Mouse (Mus musculus): ENCODE results near the gene Ifngr2. TPM values are rescaled to one million over a fixed set of nuclear protein-coding genes. Genes with fewer than 3 reads are reported as not detected.

Gene Ifngr2
- polyA plus RNA-seq, 1 experiment from 2014 or later, result 127 TPM

DNA sequence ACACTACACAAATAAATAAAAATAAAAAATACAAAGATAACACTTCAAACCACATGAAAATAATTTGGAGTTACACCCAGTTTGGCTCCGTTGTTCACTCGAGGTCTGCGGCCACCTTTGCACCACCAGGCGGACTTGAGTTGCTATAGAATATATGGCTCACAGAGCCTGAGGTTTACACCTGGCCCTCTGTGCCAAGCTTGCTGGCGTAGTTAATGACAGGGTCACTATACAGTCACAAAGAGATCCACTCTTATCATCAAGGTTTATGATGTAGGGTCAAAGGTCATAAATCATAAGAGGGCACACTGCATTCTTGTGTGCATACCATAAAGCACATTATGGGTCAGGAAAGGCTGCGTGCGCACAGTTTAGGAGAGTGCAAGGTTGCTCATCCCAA, 19.1 kb downstream of the Ifngr2 start:
- H3K4me2 ChIP-seq (ENCODE audit: low read length), result no peak overlapping the region
- H3K36me3 ChIP-seq (ENCODE audit: control insufficient read depth, insufficient read depth, low read length), result peaks cover 5% of the 10 kb centered on the region; the same call in 1 of the 2 replicates
- H3K9me3 ChIP-seq (ENCODE audit: control insufficient read depth, low read length), result no peaks in the 10 kb centered on the region
- ATAC-seq, result no peak
- 91% methylated on average over 7 of the region's 7 CpGs for WGBS
- no peak overlapping the region for H3K27ac ChIP-seq (ENCODE audit: low read depth, low read length)
- no peak overlapping the region for H3K9ac ChIP-seq (ENCODE audit: low read depth, low read length)
- no peaks in the 10 kb centered on the region for H3K4me1 ChIP-seq (ENCODE audit: control insufficient read depth, insufficient read depth, low read depth, low read length)
- H3K4me3 ChIP-seq (ENCODE audit: low read length), result no peak overlapping the region
- no peaks in the 10 kb centered on the region for H3K27me3 ChIP-seq (replicated peaks; ENCODE audit: control insufficient read depth, insufficient read depth, low read length)

DNA sequence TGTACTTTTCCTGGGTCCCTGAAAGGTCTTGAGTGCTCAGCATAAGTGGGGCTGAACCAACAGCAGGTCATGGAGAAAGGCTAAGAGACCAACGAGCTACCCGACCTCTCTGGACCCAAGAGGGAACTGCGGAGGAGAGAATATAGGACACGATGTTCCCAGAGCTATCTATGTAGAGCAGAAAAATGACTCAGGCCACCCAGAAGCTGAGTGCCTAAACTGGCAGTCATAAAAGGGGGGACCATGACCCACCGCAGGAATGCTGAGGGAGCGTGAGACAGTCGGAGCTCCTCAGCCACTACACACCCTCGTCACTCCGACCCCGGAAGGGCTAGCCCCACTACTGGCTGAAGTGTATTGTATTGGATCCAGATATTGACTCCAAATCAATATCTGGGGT, 22.1 kb downstream of the Ifngr2 start:
- peaks cover 3% of the 10 kb centered on the region; the same call in 1 of the 2 replicates for H3K36me3 ChIP-seq (ENCODE audit: control insufficient read depth, insufficient read depth, low read length)
- WGBS, result 88% methylated on average over 10 of the region's 10 CpGs
- H3K4me3 ChIP-seq (ENCODE audit: low read length), result no peak overlapping the region
- no peak overlapping the region for H3K9ac ChIP-seq (ENCODE audit: low read depth, low read length)
- no peaks in the 10 kb centered on the region for H3K27me3 ChIP-seq (replicated peaks; ENCODE audit: control insufficient read depth, insufficient read depth, low read length)
- no peak for ATAC-seq
- H3K4me2 ChIP-seq (ENCODE audit: low read length), result no peak overlapping the region
- H3K4me1 ChIP-seq (ENCODE audit: control insufficient read depth, insufficient read depth, low read depth, low read length), result no peaks in the 10 kb centered on the region
- no peak overlapping the region for H3K27ac ChIP-seq (ENCODE audit: low read depth, low read length)
- no peaks in the 10 kb centered on the region for H3K9me3 ChIP-seq (ENCODE audit: control insufficient read depth, low read length)

DNA sequence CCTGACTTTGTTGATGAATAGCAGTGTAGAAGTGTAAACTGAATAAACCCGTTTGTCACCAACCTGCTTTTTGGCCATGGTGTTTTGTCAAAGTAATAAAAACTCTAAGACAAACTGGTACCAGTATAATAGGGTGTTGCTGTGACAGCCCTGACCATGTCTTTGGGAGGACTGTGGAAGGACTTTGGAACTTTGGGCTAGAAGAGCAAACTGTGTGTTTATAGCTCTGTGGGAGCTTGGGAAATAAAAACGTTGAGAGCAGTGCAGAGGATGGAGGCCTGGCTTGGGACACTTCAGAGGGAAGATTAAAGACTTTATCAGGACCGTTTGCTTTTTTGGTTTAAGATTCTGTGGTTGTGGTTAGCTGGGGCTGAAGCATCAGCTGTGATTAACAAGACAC, 24.2 kb downstream of the Ifngr2 start:
- no peaks in the 10 kb centered on the region for H3K27me3 ChIP-seq (replicated peaks; ENCODE audit: control insufficient read depth, insufficient read depth, low read length)
- no peak overlapping the region for H3K4me2 ChIP-seq (ENCODE audit: low read length)
- H3K27ac ChIP-seq (ENCODE audit: low read depth, low read length), result no peak overlapping the region
- H3K36me3 ChIP-seq (ENCODE audit: control insufficient read depth, insufficient read depth, low read length), result no peaks in the 10 kb centered on the region
- no peaks in the 10 kb centered on the region for H3K4me1 ChIP-seq (ENCODE audit: control insufficient read depth, insufficient read depth, low read depth, low read length)
- H3K4me3 ChIP-seq (ENCODE audit: low read length), result no peak overlapping the region
- H3K9ac ChIP-seq (ENCODE audit: low read depth, low read length), result no peak overlapping the region
- 81% methylated on average over 3 of the region's 3 CpGs for WGBS
- no peaks in the 10 kb centered on the region for H3K9me3 ChIP-seq (ENCODE audit: control insufficient read depth, low read length)
- ATAC-seq, result no peak

DNA sequence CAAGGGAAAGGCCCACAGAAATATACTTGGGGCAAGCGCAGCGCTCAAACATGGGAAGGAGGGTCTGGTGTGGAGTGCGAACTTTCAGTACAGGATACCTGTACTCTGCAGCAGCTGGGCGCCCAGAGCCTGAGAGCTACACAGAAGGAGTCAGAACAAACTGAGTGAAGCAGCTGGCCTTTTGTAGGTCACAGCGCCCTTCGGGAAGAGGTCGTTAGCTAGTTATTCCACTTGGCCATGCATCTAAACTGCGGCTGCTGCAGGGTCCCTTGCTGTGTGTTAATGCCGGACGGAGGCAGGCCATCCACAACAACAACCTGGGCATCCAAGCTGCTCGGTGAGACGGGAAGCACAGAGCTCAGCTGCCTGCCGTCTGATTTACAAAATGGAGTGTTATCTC, 28.3 kb downstream of the Ifngr2 start:
- no peak overlapping the region for H3K9ac ChIP-seq (ENCODE audit: low read depth, low read length)
- 71% methylated on average over 13 of the region's 13 CpGs for WGBS
- no peaks in the 10 kb centered on the region for H3K4me1 ChIP-seq (ENCODE audit: control insufficient read depth, insufficient read depth, low read depth, low read length)
- no peaks in the 10 kb centered on the region for H3K9me3 ChIP-seq (ENCODE audit: control insufficient read depth, low read length)
- H3K36me3 ChIP-seq (ENCODE audit: control insufficient read depth, insufficient read depth, low read length), result peaks cover 7% of the 10 kb centered on the region
- no peak overlapping the region for H3K4me3 ChIP-seq (ENCODE audit: low read length)
- no peak overlapping the region for H3K27ac ChIP-seq (ENCODE audit: low read depth, low read length)
- no peak overlapping the region for H3K4me2 ChIP-seq (ENCODE audit: low read length)
- H3K27me3 ChIP-seq (replicated peaks; ENCODE audit: control insufficient read depth, insufficient read depth, low read length), result no peaks in the 10 kb centered on the region
- ATAC-seq, result no peak

DNA sequence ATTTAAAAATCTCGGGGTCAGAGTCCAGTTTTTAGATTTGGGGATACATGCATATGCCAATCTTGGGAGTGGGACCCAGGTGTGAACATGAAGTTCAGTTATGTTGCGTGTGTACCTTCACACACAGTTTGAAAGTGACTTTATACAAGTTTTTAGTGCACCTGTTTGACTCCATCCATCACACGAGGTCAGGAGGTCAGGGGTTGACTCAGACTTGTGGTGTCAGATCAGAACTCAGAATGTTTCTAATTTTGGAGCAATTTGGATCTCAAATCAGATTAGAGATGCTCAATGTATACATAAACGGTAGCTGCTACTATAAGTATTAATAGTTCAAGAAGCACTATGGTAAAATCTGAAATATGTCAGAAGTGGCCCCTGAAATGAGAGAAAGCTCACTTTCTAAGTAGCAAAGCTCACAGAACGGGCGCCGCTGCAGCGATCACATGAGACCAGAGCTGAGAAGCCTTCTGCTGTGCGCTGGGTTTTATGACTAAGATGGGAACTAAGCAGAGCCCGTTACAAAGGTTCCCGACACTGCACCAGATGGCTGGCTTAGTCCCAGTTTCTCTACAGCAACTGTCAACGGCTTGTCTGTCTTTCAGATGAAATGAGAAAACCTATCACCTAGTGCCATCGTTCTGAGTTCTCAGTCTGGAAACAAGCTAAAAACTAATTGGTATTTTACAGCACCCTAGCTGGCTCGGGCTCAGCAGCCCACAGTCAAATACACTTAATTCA, 32.3 kb downstream of the Ifngr2 start:
- Histone ChIP-seq H3K27me3 (replicated peaks; ENCODE audit: control insufficient read depth, insufficient read depth, low read length) (no peaks in the 10 kb centered on the region), H3K9me3 (ENCODE audit: control insufficient read depth, low read length) (no peaks in the 10 kb centered on the region), H3K9ac (ENCODE audit: low read depth, low read length) (no peak overlapping the region), H3K36me3 (ENCODE audit: control insufficient read depth, insufficient read depth, low read length) (peaks cover 12% of the 10 kb centered on the region), H3K4me3 (ENCODE audit: low read length) (no peak overlapping the region), H3K4me1 (ENCODE audit: control insufficient read depth, insufficient read depth, low read depth, low read length) (no peaks in the 10 kb centered on the region), H3K27ac (ENCODE audit: low read depth, low read length) (no peak overlapping the region), H3K4me2 (ENCODE audit: low read length) (no peak overlapping the region)
- no peak for ATAC-seq
- 79% methylated on average over 14 of the region's 14 CpGs for WGBS

DNA sequence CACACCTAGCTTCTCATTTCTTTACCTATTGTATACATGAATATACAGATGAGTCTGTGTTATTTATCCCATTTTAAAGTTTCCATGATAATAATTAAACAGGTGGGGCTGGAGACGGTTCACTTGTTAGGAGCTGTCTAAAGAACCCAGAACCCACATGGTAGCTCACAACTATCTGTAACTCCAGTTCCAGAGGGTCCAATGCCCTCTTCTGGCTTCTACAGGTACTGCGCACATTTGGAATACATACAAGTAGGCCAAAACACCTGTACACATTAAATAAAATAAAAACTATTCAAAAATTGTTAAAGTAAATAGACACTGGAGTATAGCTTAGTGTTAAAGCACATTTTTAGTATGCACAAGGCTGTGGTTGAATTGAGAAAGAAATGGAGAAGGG, 35.4 kb downstream of the Ifngr2 start:
- Histone ChIP-seq H3K9me3 (ENCODE audit: control insufficient read depth, low read length) (no peaks in the 10 kb centered on the region), H3K36me3 (ENCODE audit: control insufficient read depth, insufficient read depth, low read length) (peaks cover 11% of the 10 kb centered on the region), H3K4me2 (ENCODE audit: low read length) (no peak overlapping the region), H3K9ac (ENCODE audit: low read depth, low read length) (no peak overlapping the region), H3K4me3 (ENCODE audit: low read length) (no peak overlapping the region), H3K27ac (ENCODE audit: low read depth, low read length) (no peak overlapping the region), H3K4me1 (ENCODE audit: control insufficient read depth, insufficient read depth, low read depth, low read length) (no peaks in the 10 kb centered on the region), H3K27me3 (replicated peaks; ENCODE audit: control insufficient read depth, insufficient read depth, low read length) (no peaks in the 10 kb centered on the region)
- ATAC-seq, result no peak
- WGBS, result 66% methylated on average over 2 of the region's 2 CpGs

DNA sequence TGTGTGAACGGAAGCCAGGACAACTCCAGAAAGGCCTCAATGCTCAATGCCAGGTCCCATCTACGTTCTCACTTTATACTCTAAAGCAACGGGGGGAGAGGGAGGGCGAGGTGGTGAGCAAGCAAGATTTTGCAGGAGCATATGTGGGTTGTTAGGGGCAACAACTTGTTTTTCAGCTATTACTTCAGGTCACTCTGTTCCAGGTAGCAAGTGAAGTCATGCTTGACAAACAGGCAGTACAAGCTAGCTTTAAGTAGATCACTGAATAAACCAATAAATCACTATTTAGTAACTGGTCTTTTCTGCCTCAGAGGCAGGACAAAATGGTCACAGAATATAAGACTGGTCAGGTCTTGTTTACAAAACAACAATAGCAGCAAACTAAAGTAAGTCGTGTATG, 38.7 kb downstream of the Ifngr2 start:
- no peaks in the 10 kb centered on the region for H3K9me3 ChIP-seq (ENCODE audit: control insufficient read depth, low read length)
- no peak overlapping the region for H3K9ac ChIP-seq (ENCODE audit: low read depth, low read length)
- no peak for ATAC-seq
- H3K4me2 ChIP-seq (ENCODE audit: low read length), result no peak overlapping the region
- no peaks in the 10 kb centered on the region for H3K27me3 ChIP-seq (replicated peaks; ENCODE audit: control insufficient read depth, insufficient read depth, low read length)
- no peaks in the 10 kb centered on the region for H3K4me1 ChIP-seq (ENCODE audit: control insufficient read depth, insufficient read depth, low read depth, low read length)
- no peak overlapping the region for H3K4me3 ChIP-seq (ENCODE audit: low read length)
- H3K27ac ChIP-seq (ENCODE audit: low read depth, low read length), result no peak overlapping the region
- 92% methylated on average over 5 of the region's 5 CpGs for WGBS
- peaks cover 8% of the 10 kb centered on the region for H3K36me3 ChIP-seq (ENCODE audit: control insufficient read depth, insufficient read depth, low read length)

DNA sequence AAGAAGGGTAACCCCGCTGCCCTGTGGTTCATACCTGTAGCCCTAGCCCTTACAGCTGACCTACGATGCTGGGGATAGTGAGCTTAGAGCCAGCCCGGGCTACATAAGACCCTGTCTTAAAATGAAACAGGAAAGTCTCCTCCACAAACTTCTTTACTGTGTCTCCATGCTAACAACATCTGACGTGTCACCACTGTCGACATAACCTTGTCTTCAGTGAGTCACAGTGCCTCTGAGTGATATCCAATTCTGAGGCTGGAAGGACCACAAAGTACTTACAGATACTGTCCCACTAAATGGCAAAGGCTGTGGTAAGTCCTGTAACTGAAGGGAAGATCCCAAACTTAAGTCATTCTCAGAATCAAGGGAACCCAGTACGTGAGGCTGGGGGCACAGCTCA, 39.4 kb downstream of the Ifngr2 start:
- no peak overlapping the region for H3K4me2 ChIP-seq (ENCODE audit: low read length)
- no peak overlapping the region for H3K27ac ChIP-seq (ENCODE audit: low read depth, low read length)
- 92% methylated on average over 6 of the region's 6 CpGs for WGBS
- peaks cover 4% of the 10 kb centered on the region for H3K36me3 ChIP-seq (ENCODE audit: control insufficient read depth, insufficient read depth, low read length)
- no peaks in the 10 kb centered on the region for H3K27me3 ChIP-seq (replicated peaks; ENCODE audit: control insufficient read depth, insufficient read depth, low read length)
- ATAC-seq, result no peak
- H3K4me3 ChIP-seq (ENCODE audit: low read length), result no peak overlapping the region
- no peaks in the 10 kb centered on the region for H3K4me1 ChIP-seq (ENCODE audit: control insufficient read depth, insufficient read depth, low read depth, low read length)
- no peak overlapping the region for H3K9ac ChIP-seq (ENCODE audit: low read depth, low read length)
- no peaks in the 10 kb centered on the region for H3K9me3 ChIP-seq (ENCODE audit: control insufficient read depth, low read length)

DNA sequence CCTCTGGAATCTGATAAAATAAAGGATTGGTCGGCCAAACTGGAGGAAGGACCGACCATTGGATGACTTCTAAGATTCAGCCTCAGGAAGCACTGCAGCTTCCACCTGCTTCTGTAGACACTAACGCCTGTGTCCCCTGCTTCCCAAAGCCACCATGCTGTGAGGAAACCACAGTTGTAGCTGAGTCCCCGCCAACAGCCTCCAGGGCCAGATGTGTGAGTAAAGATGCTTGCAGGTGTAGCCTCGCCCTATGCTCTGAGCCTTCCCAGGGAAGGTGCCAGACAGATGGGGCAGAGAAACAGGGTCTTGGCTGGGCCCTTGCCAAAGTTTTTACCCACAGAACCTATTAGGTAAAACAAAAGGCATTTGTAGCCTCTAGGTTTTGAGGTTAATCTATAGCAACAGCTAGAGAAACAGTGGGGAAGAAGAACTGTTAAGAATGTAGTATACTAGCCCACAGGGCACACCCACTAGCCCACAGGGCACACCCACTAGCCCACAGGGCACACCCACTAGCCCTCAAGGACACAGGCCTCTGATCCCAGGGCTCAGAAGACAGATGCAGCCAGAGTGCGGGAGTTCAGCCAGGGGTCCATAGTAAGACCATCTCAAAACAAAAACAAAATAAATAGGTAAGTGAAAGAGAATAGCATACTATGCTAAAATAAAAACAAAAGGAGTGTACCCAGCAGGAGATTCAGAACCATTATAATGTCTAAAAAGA, 41.0 kb downstream of the Ifngr2 start:
- ATAC-seq, result no peak
- Histone ChIP-seq H3K9me3 (ENCODE audit: control insufficient read depth, low read length) (no peaks in the 10 kb centered on the region), H3K36me3 (ENCODE audit: control insufficient read depth, insufficient read depth, low read length) (0 out of 2 replicates have a peak, but pooled peaks cover 3% of the 10 kb centered on the region), H3K4me2 (ENCODE audit: low read length) (no peak overlapping the region), H3K4me3 (ENCODE audit: low read length) (no peak overlapping the region), H3K27ac (ENCODE audit: low read depth, low read length) (no peak overlapping the region), H3K27me3 (replicated peaks; ENCODE audit: control insufficient read depth, insufficient read depth, low read length) (no peaks in the 10 kb centered on the region), H3K4me1 (ENCODE audit: control insufficient read depth, insufficient read depth, low read depth, low read length) (no peaks in the 10 kb centered on the region), H3K9ac (ENCODE audit: low read depth, low read length) (no peak overlapping the region)
- 61% methylated on average over 6 of the region's 6 CpGs for WGBS

All from hindbrain, embryonic 16.5 days (tissue).